In genomic region chr2:125400121-125400520, GRCm38 (mm10) we compare ENCODE assay signal across 19 mouse cellular contexts.
DNase-seq lines count a peak whose midpoint lies in the region; ATAC-seq lines count a peak whose summit lies in the region.
"Had no signal": no experiment of that assay in that cellular context is flagged by ENCODE, and none has a peak within 500 bp of the region (broad histone marks: within the 10 kb centered on the region; RNA-seq: fewer than 3 reads in every experiment).

No protein-coding gene starts in this region.

- H3K27ac ChIP-seq in midbrain, embryonic 11.5 days (ENCODE audit: low read depth, low read length) = no peak overlapping the region
- no peak overlapping the region for H3K27ac ChIP-seq in midbrain, embryonic 10.5 days (replicated peaks)

- ATAC-seq in midbrain, embryonic 11.5 days (ENCODE audit: low FRiP score) = no peak
- ATAC-seq: activated CD4-positive, CD25-positive, alpha-beta regulatory T cell, adult 4 months; CD4-positive, CD25-positive, alpha-beta regulatory T cell, adult 4 months; Patski had no signal

- no peaks in the 10 kb centered on the region for H3K4me1 ChIP-seq in midbrain, embryonic 11.5 days (ENCODE audit: control insufficient read depth, insufficient read depth, low read length)
- no peaks in the 10 kb centered on the region for H3K4me1 ChIP-seq in midbrain, embryonic 10.5 days

- H3K4me2 ChIP-seq in midbrain, embryonic 11.5 days = no peak overlapping the region

- peak; percentile 71 for DNase-seq in heart, adult 11 months
- DNase-seq in heart, postnatal 10 days = no peak
- peak; percentile 77 for DNase-seq in midbrain, embryonic 11.5 days (ENCODE audit: low spot score, missing footprints)
- DNase-seq in midbrain, embryonic 10.5 days (ENCODE audit: low spot score) = no peak
- DNase-seq: adrenal gland, adult 2 months; adrenal gland, adult 8-10 months; adrenal gland, postnatal 10 days; adrenal gland, postnatal 14 days; adrenal gland, postnatal 25 days; adrenal gland, postnatal 36 days; B cell, adult 2 months; cerebellum, adult 11 months; cerebellum, adult 11-12 months; cerebellum, adult 18-20 months had no signal

- H3K36me3 ChIP-seq in midbrain, embryonic 11.5 days (ENCODE audit: control insufficient read depth, insufficient read depth, low read length) = no peaks in the 10 kb centered on the region
- H3K36me3 ChIP-seq in midbrain, embryonic 10.5 days = 0 out of 2 replicates have a peak, but pooled peaks cover 5% of the 10 kb centered on the region
- H3K36me3 ChIP-seq: G1E had no signal

- 91% methylated on average over 3 of the region's 3 CpGs for WGBS in midbrain, embryonic 11.5 days
- 93% methylated on average over 3 of the region's 3 CpGs for WGBS in midbrain, embryonic 10.5 days

- no peaks in the 10 kb centered on the region for H3K27me3 ChIP-seq in midbrain, embryonic 11.5 days (ENCODE audit: control insufficient read depth, insufficient read depth, low read length)
- no peaks in the 10 kb centered on the region for H3K27me3 ChIP-seq in midbrain, embryonic 10.5 days (ENCODE audit: low read depth, poor library complexity, severe bottlenecking)
- H3K27me3 ChIP-seq: CH12.LX, Patski had no signal

- intact Hi-C loops in heart, postnatal 10 days (cut with DNase I) = loop anchor here (5.0 kb wide), 1 partner anchor 107 kb away; the partner anchor contains the start of genes Fbn1 and Gm9913

- no peak overlapping the region for H3K4me3 ChIP-seq in midbrain, embryonic 11.5 days (ENCODE audit: low read depth, low read length)
- no peak overlapping the region for H3K4me3 ChIP-seq in midbrain, embryonic 10.5 days

- H3K9ac ChIP-seq in midbrain, embryonic 11.5 days (ENCODE audit: low read length) = no peak overlapping the region

- no peaks in the 10 kb centered on the region for H3K9me3 ChIP-seq in midbrain, embryonic 11.5 days (ENCODE audit: control insufficient read depth, low read length)
- H3K9me3 ChIP-seq in midbrain, embryonic 10.5 days (replicated peaks) = no peaks in the 10 kb centered on the region
- H3K9me3 ChIP-seq: G1E had no signal

Comparison
In these comparisons a context has a peak if more than half of its experiments do, and no peak if none do; other contexts are left out.
1. DNase-seq: peak in heart, adult 11 months (single experiment) and midbrain, embryonic 11.5 days (single experiment); none in heart, postnatal 10 days (0 of 2) and midbrain, embryonic 10.5 days (single experiment).